Comparison of ENCODE assay signal across 8 mouse cellular contexts in the genomic region with DNA sequence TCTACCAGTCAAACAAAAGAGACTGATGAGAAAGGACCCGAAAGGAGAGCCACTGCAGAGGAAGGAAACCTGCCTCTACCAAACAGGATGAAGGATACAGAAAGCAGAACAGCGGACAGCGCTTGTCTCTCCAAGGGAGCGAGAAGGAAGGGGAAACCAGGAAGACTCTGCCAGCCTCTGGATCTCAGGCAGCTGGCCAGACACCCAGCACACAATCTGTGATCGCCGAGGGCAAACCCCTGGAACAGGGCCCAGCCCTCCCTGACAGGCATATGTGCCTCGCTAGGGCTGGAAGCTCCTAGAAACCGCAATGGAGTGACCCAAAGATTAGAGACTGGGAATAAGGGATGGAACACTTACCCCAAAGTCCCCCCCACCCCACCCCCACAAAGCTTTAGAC. TPM values are rescaled to one million over a fixed set of nuclear protein-coding genes. Genes with fewer than 3 reads are reported as not detected.
DNase-seq lines count a peak whose midpoint lies in the region; ATAC-seq lines count a peak whose summit lies in the region.

No protein-coding gene starts in this region.

- peak; percentile 48 to 51 for DNase-seq in cerebellum, adult 18-20 months
- DNase-seq in adrenal gland, adult 2 months: peak; percentile 89
- peak; percentile 50 to 62 for DNase-seq in kidney, postnatal 4 days
- no peak for DNase-seq in right cerebral cortex, postnatal 4 days
- DNase-seq in layer of hippocampus, adult 9-11 months: no peak

- no peak for ATAC-seq in cerebellum, adult (ENCODE audit: insufficient number of reproducible peaks, low FRiP score, low TSS enrichment)
- peak; percentile 23; the same call in 1 of the 2 replicates for ATAC-seq in granulocyte monocyte progenitor cell, adult 5-6 weeks (replicated peaks; ENCODE audit: poor library complexity, severe bottlenecking)
- no peak for ATAC-seq in activated CD4-positive, CD25-positive, alpha-beta regulatory T cell, adult 4 months

RNA-seq across cellular contexts. Expression of a gene that starts 12.9 kb away (rescaled TPM):
- total RNA-seq in adrenal gland, adult 2 months (2021): 10 to 100 TPM in 1 of 2 experiments, 1 to 10 TPM in 1; 8.9 to 15.9 TPM
- 29.6 and 31.1 TPM in 2 replicates for polyA plus RNA-seq in adrenal gland, adult 2 months (2012; rRNA removed)
- 0.52 and 6.0 TPM in 2 replicates for total RNA-seq in granulocyte monocyte progenitor cell, adult 5-6 weeks (2014; fragmentation: Nextera tagmentation)
- total RNA-seq in granulocyte monocyte progenitor cell, adult 5-6 weeks (2017): 0.21 and 0.60 TPM in 2 replicates
- polyA plus RNA-seq in activated CD4-positive, CD25-positive, alpha-beta regulatory T cell, adult 4 months (2017; shearing (Covaris generic)): under 1 TPM; 0.18 to 0.19 TPM

RNA-seq across cellular contexts. Expression of a gene that starts 57.0 kb away (rescaled TPM):
- 100 to 1,000 TPM; 181 to 246 TPM for total RNA-seq in adrenal gland, adult 2 months (2021)
- 45.7 and 48.2 TPM in 2 replicates for polyA plus RNA-seq in adrenal gland, adult 2 months (2012; rRNA removed)
- 221 and 248 TPM in 2 replicates for total RNA-seq in granulocyte monocyte progenitor cell, adult 5-6 weeks (2014; fragmentation: Nextera tagmentation)
- total RNA-seq in granulocyte monocyte progenitor cell, adult 5-6 weeks (2017): 186 and 206 TPM in 2 replicates
- 100 to 1,000 TPM; 294 to 327 TPM for polyA plus RNA-seq in activated CD4-positive, CD25-positive, alpha-beta regulatory T cell, adult 4 months (2017; shearing (Covaris generic))

Comparison
In these comparisons a context has a peak if more than half of its experiments do, and no peak if none do; other contexts are left out.
1. DNase-seq: peak in cerebellum, adult 18-20 months (2 of 2), adrenal gland, adult 2 months (single experiment) and kidney, postnatal 4 days (2 of 2); none in right cerebral cortex, postnatal 4 days (single experiment) and layer of hippocampus, adult 9-11 months (single experiment).